Mouse (Mus musculus): ENCODE measurements at regions not wholly inside any gene's neighbourhood (a gene's known extent, or its start where the extent isn't known, plus 50 kb on each side); places are given as distances from the start of the nearest gene placed in this dataset.

GRCm38 (mm10) chr4:47670476-47670875 is 196.0 kb downstream of the Sec61b start:
- H3K27ac ChIP-seq (replicated peaks; ENCODE audit: low read depth, low read length): no peak overlapping the region
- no peak overlapping the region for H3K4me3 ChIP-seq (ENCODE audit: low read depth, low read length)
- no peaks in the 10 kb centered on the region for H3K9me3 ChIP-seq (replicated peaks; ENCODE audit: control insufficient read depth, low read length)
- DNase-seq (ENCODE audit: low spot score) (no peak), ATAC-seq (replicated peaks; ENCODE audit: insufficient number of reproducible peaks, low FRiP score, low TSS enrichment, low read depth) (no peak)
- H3K36me3 ChIP-seq (replicated peaks; ENCODE audit: control insufficient read depth, insufficient read depth, low read depth, low read length): no peaks in the 10 kb centered on the region
- no peak overlapping the region for H3K9ac ChIP-seq (replicated peaks; ENCODE audit: low read length)
- no peak overlapping the region for H3K4me2 ChIP-seq (ENCODE audit: low read depth, low read length)
- H3K4me1 ChIP-seq (ENCODE audit: control insufficient read depth, insufficient read depth, low read length): no peaks in the 10 kb centered on the region
- WGBS: 69% methylated on average over 3 of the region's 3 CpGs
- no peaks in the 10 kb centered on the region for H3K27me3 ChIP-seq (ENCODE audit: control insufficient read depth, insufficient read depth, low read length)

- DNase-seq (ENCODE audit: low spot score): no peak
- WGBS: 91% methylated on average over 5 of the region's 5 CpGs
- no peak overlapping the region for H3K4me3 ChIP-seq (ENCODE audit: low read depth, low read length)
- no peak for ATAC-seq (replicated peaks; ENCODE audit: insufficient number of reproducible peaks, low FRiP score, low TSS enrichment, low read depth)
- no peaks in the 10 kb centered on the region for H3K4me1 ChIP-seq (ENCODE audit: control insufficient read depth, insufficient read depth, low read length)
- H3K36me3 ChIP-seq (replicated peaks; ENCODE audit: control insufficient read depth, insufficient read depth, low read depth, low read length): no peaks in the 10 kb centered on the region
- no peak overlapping the region for H3K27ac ChIP-seq (replicated peaks; ENCODE audit: low read depth, low read length)
- H3K4me2 ChIP-seq (ENCODE audit: low read depth, low read length): no peak overlapping the region
- H3K9me3 ChIP-seq (replicated peaks; ENCODE audit: control insufficient read depth, low read length): no peaks in the 10 kb centered on the region
- H3K9ac ChIP-seq (replicated peaks; ENCODE audit: low read length): no peak overlapping the region
- no peaks in the 10 kb centered on the region for H3K27me3 ChIP-seq (ENCODE audit: control insufficient read depth, insufficient read depth, low read length)
Measured at GRCm38 (mm10) chr4:47671362-47671761, 196.9 kb downstream of the Sec61b start.

GRCm38 (mm10) chr4:47681141-47681540 is 206.7 kb downstream of the Sec61b start:
- no peak overlapping the region for H3K9ac ChIP-seq (replicated peaks; ENCODE audit: low read length)
- H3K36me3 ChIP-seq (replicated peaks; ENCODE audit: control insufficient read depth, insufficient read depth, low read depth, low read length): no peaks in the 10 kb centered on the region
- no peak overlapping the region for H3K27ac ChIP-seq (replicated peaks; ENCODE audit: low read depth, low read length)
- no peaks in the 10 kb centered on the region for H3K4me1 ChIP-seq (ENCODE audit: control insufficient read depth, insufficient read depth, low read length)
- DNase-seq (ENCODE audit: low spot score): no peak
- no peaks in the 10 kb centered on the region for H3K9me3 ChIP-seq (replicated peaks; ENCODE audit: control insufficient read depth, low read length)
- WGBS: 84% methylated on average over 4 of the region's 4 CpGs
- H3K27me3 ChIP-seq (ENCODE audit: control insufficient read depth, insufficient read depth, low read length): no peaks in the 10 kb centered on the region
- no peak for ATAC-seq (replicated peaks; ENCODE audit: insufficient number of reproducible peaks, low FRiP score, low TSS enrichment, low read depth)
- no peak overlapping the region for H3K4me2 ChIP-seq (ENCODE audit: low read depth, low read length)
- H3K4me3 ChIP-seq (ENCODE audit: low read depth, low read length): no peak overlapping the region

GRCm38 (mm10) chr4:47691207-47691606 is 216.7 kb downstream of the Sec61b start:
- Histone ChIP-seq H3K27ac (replicated peaks; ENCODE audit: low read depth, low read length) (no peak overlapping the region), H3K9me3 (replicated peaks; ENCODE audit: control insufficient read depth, low read length) (no peaks in the 10 kb centered on the region), H3K4me2 (ENCODE audit: low read depth, low read length) (no peak overlapping the region), H3K4me1 (ENCODE audit: control insufficient read depth, insufficient read depth, low read length) (no peaks in the 10 kb centered on the region), H3K36me3 (replicated peaks; ENCODE audit: control insufficient read depth, insufficient read depth, low read depth, low read length) (no peaks in the 10 kb centered on the region), H3K4me3 (ENCODE audit: low read depth, low read length) (no peak overlapping the region), H3K27me3 (ENCODE audit: control insufficient read depth, insufficient read depth, low read length) (no peaks in the 10 kb centered on the region), H3K9ac (replicated peaks; ENCODE audit: low read length) (no peak overlapping the region)
- WGBS: 85% methylated on average over 2 of the region's 2 CpGs
- DNase-seq (ENCODE audit: low spot score) (no peak), ATAC-seq (replicated peaks; ENCODE audit: insufficient number of reproducible peaks, low FRiP score, low TSS enrichment, low read depth) (no peak)

- H3K4me1 ChIP-seq (ENCODE audit: control insufficient read depth, insufficient read depth, low read length): no peaks in the 10 kb centered on the region
- no peaks in the 10 kb centered on the region for H3K27me3 ChIP-seq (ENCODE audit: control insufficient read depth, insufficient read depth, low read length)
- ATAC-seq (replicated peaks; ENCODE audit: insufficient number of reproducible peaks, low FRiP score, low TSS enrichment, low read depth): no peak
- H3K27ac ChIP-seq (replicated peaks; ENCODE audit: low read depth, low read length): no peak overlapping the region
- no peak overlapping the region for H3K4me2 ChIP-seq (ENCODE audit: low read depth, low read length)
- DNase-seq (ENCODE audit: low spot score): no peak
- H3K9ac ChIP-seq (replicated peaks; ENCODE audit: low read length): no peak overlapping the region
- H3K4me3 ChIP-seq (ENCODE audit: low read depth, low read length): no peak overlapping the region
- H3K36me3 ChIP-seq (replicated peaks; ENCODE audit: control insufficient read depth, insufficient read depth, low read depth, low read length): no peaks in the 10 kb centered on the region
- H3K9me3 ChIP-seq (replicated peaks; ENCODE audit: control insufficient read depth, low read length): no peaks in the 10 kb centered on the region
Measured at GRCm38 (mm10) chr4:47692654-47693053, 218.2 kb downstream of the Sec61b start.

GRCm38 (mm10) chr4:47693221-47693620 is 218.8 kb downstream of the Sec61b start:
- Histone ChIP-seq H3K36me3 (replicated peaks; ENCODE audit: control insufficient read depth, insufficient read depth, low read depth, low read length) (no peaks in the 10 kb centered on the region), H3K4me3 (ENCODE audit: low read depth, low read length) (no peak overlapping the region), H3K27me3 (ENCODE audit: control insufficient read depth, insufficient read depth, low read length) (no peaks in the 10 kb centered on the region), H3K4me1 (ENCODE audit: control insufficient read depth, insufficient read depth, low read length) (no peaks in the 10 kb centered on the region), H3K4me2 (ENCODE audit: low read depth, low read length) (no peak overlapping the region), H3K9me3 (replicated peaks; ENCODE audit: control insufficient read depth, low read length) (no peaks in the 10 kb centered on the region), H3K27ac (replicated peaks; ENCODE audit: low read depth, low read length) (no peak overlapping the region), H3K9ac (replicated peaks; ENCODE audit: low read length) (no peak overlapping the region)
- 87% methylated on average over 12 of the region's 12 CpGs for WGBS
- no peak for DNase-seq (ENCODE audit: low spot score)
- no peak for ATAC-seq (replicated peaks; ENCODE audit: insufficient number of reproducible peaks, low FRiP score, low TSS enrichment, low read depth)

- Histone ChIP-seq H3K9me3 (replicated peaks; ENCODE audit: control insufficient read depth, low read length) (no peaks in the 10 kb centered on the region), H3K36me3 (replicated peaks; ENCODE audit: control insufficient read depth, insufficient read depth, low read depth, low read length) (no peaks in the 10 kb centered on the region), H3K9ac (replicated peaks; ENCODE audit: low read length) (no peak overlapping the region), H3K4me3 (ENCODE audit: low read depth, low read length) (no peak overlapping the region), H3K4me2 (ENCODE audit: low read depth, low read length) (no peak overlapping the region), H3K27me3 (ENCODE audit: control insufficient read depth, insufficient read depth, low read length) (no peaks in the 10 kb centered on the region), H3K4me1 (ENCODE audit: control insufficient read depth, insufficient read depth, low read length) (no peaks in the 10 kb centered on the region), H3K27ac (replicated peaks; ENCODE audit: low read depth, low read length) (no peak overlapping the region)
- DNase-seq (ENCODE audit: low spot score) (no peak), ATAC-seq (replicated peaks; ENCODE audit: insufficient number of reproducible peaks, low FRiP score, low TSS enrichment, low read depth) (no peak)
- 79% methylated on average over 4 of the region's 4 CpGs for WGBS
Measured at GRCm38 (mm10) chr4:47697071-47697470, 222.6 kb downstream of the Sec61b start.

GRCm38 (mm10) chr4:47698514-47698913 is 224.1 kb downstream of the Sec61b start:
- Histone ChIP-seq H3K36me3 (replicated peaks; ENCODE audit: control insufficient read depth, insufficient read depth, low read depth, low read length) (no peaks in the 10 kb centered on the region), H3K27me3 (ENCODE audit: control insufficient read depth, insufficient read depth, low read length) (no peaks in the 10 kb centered on the region)

More at GRCm38 (mm10) chr4:47698514-47698913, 224.1 kb downstream of the Sec61b start:
- H3K9me3 ChIP-seq (replicated peaks; ENCODE audit: control insufficient read depth, low read length): no peaks in the 10 kb centered on the region
- no peaks in the 10 kb centered on the region for H3K4me1 ChIP-seq (ENCODE audit: control insufficient read depth, insufficient read depth, low read length)
- no peak overlapping the region for H3K9ac ChIP-seq (replicated peaks; ENCODE audit: low read length)
- ATAC-seq (replicated peaks; ENCODE audit: insufficient number of reproducible peaks, low FRiP score, low TSS enrichment, low read depth) (no peak), DNase-seq (ENCODE audit: low spot score) (no peak)
- no peak overlapping the region for H3K4me2 ChIP-seq (ENCODE audit: low read depth, low read length)
- 66% methylated on average over 4 of the region's 4 CpGs for WGBS
- no peak overlapping the region for H3K4me3 ChIP-seq (ENCODE audit: low read depth, low read length)
- H3K27ac ChIP-seq (replicated peaks; ENCODE audit: low read depth, low read length): no peak overlapping the region

All from embryonic facial prominence, embryonic 11.5 days (tissue).